Mouse (Mus musculus) midbrain, postnatal 0 days (tissue): ENCODE measurements around the gene Wrap53. TPM values are rescaled to one million over a fixed set of nuclear protein-coding genes. Genes with fewer than 3 reads are reported as not detected.
A peak's percentile ranks its signal among the peaks of the same experiment; 100 is the strongest.

ENCODE experiments used
- ATAC-seq: fragments of 200-750 bp; cut with Nextera tagmentation; 2 replicates; pipeline ENCODE4 v1.8.0; 2017; ENCODE audit warnings: moderate number of reproducible peaks, mild to moderate bottlenecking, moderate TSS enrichment, moderate library complexity; ENCODE audit not compliant: low FRiP score
- DNase-seq: peaks from one replicate; pipeline ENCODE4 v3.0.0-alpha.2; 2015; ENCODE audit warnings: low spot score
- H3K27ac ChIP-seq: fragments of 300-500 bp; sonication (generic); 2 replicates; pipeline ENCODE4 v1.5.1; 2014; ENCODE audit warnings: low read depth, mild to moderate bottlenecking, low read length, mixed read lengths
- H3K27me3 ChIP-seq: fragments of 300-500 bp; sonication (generic); 2 replicates; pipeline ENCODE4 v1.6.1; 2014; ENCODE audit warnings: low read length, control low read depth, mixed read lengths; ENCODE audit not compliant: insufficient read depth
- H3K36me3 ChIP-seq: fragments of 300-500 bp; sonication (generic); 2 replicates; pipeline ENCODE4 v1.6.1; 2014; ENCODE audit warnings: low read length, control low read depth, mixed read lengths; ENCODE audit not compliant: insufficient read depth
- H3K4me1 ChIP-seq: fragments of 300-500 bp; sonication (generic); 2 replicates; pipeline ENCODE4 v1.6.1; 2014; ENCODE audit warnings: mild to moderate bottlenecking, control low read depth, antibody characterized with exemption, low read length, mixed read lengths; ENCODE audit not compliant: insufficient read depth
- H3K4me2 ChIP-seq: fragments of 300-500 bp; sonication (generic); 2 replicates; pipeline ENCODE4 v1.6.1; 2014; ENCODE audit warnings: low read depth, mild to moderate bottlenecking, low read length, mixed read lengths; ENCODE audit not compliant: poor library complexity, severe bottlenecking
- H3K4me3 ChIP-seq: fragments of 300-500 bp; sonication (generic); 2 replicates; pipeline ENCODE4 v1.5.1; 2014; ENCODE audit warnings: low read depth, mild to moderate bottlenecking, low read length, moderate library complexity
- H3K9ac ChIP-seq: fragments of 300-500 bp; sonication (generic); replicated peaks from 2 replicates; pipeline ENCODE4 v1.6.1; 2014; ENCODE audit warnings: mild to moderate bottlenecking, low read length, moderate library complexity, mixed read lengths; ENCODE audit not compliant: poor library complexity, severe bottlenecking
- H3K9me3 ChIP-seq: fragments of 300-500 bp; sonication (generic); 2 replicates; pipeline ENCODE4 v1.6.1; 2016; ENCODE audit warnings: low read length, control low read depth
- CTCF ChIP-seq: IDR thresholded peaks from 2 replicates; pipeline ENCODE4 v1.5.1; 2016; ENCODE audit warnings: antibody characterized with exemption, mild to moderate bottlenecking
- WGBS: fragments of 180-500 bp; shearing (Covaris S2); extraction: QIAGEN DNeasy Blood & Tissue Kit; methylation state at CpG from one replicate; pipeline ENCODE4 v1.1.7; 2014; 5-methylcytosine and 5-hydroxymethylcytosine counted together
- polyA plus RNA-seq: library from polyadenylated mRNA; unstranded; fragments of >200 nt; fragmentation: Nextera tagmentation; extraction: Ambion mirVana; gene quantifications from 2 replicates; pipeline ENCODE4 v1.2.1, GENCODE M21; 2015
- total RNA-seq: library from RNA; depleted of rRNA; stranded (reverse); fragments of >200 nt; gene quantifications from 2 replicates; pipeline ENCODE4 v1.2.3, GENCODE M21; 2014

The Wrap53 gene
- total and polyA plus RNA-seq, 2 experiments from 2014 or later, result 14.2 to 15.7 TPM

DNA sequence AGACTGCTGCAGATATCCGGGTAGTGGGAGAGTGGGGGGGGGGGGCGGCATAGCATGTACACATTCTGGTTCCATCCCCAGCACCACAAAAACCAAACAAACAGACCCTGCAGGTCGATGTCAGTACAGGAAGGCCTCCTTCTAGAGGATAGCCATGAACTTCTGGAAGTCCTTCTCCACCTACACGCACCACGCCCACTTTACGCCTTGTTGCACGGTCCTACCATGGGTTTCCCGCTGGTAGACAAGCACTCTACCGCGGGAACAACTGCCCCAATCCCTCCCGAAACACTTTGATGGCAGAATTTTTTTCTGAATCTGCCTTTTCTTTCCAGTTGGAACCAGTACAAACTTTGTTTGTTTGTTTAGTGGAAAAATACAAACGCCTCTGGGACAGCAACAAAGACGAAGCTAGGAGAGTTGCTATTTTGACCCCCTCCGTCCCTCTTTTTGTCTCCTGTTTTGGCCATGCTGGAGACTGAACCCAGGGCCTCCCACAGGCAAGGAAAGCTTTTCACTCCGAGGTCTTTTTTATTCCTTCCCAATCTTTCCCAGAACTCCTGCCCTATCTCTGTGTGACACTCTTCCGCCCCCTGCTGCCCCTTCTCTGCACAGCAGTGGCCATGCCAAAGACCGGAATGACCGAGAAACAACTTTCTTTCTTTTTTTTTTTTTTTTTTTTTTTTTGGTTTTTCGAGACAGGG, 33.6 kb upstream of the Wrap53 start:
- DNase-seq (peak; percentile 81), ATAC-seq (no peak)
- no peaks in the 10 kb centered on the region for H3K36me3 ChIP-seq
- WGBS, result 7% methylated on average over 19 of the region's 19 CpGs
- H3K27me3 ChIP-seq, result no peaks in the 10 kb centered on the region
- no peak overlapping the region for H3K9ac ChIP-seq
- H3K4me1 ChIP-seq, result no peaks in the 10 kb centered on the region
- no peak overlapping the region for H3K4me3 ChIP-seq
- no peak overlapping the region for H3K4me2 ChIP-seq
- peak; percentile 78 for TF ChIP-seq CTCF
- peak overlapping the region; percentile 26; the same call in 1 of the 2 replicates for H3K27ac ChIP-seq
- no peaks in the 10 kb centered on the region for H3K9me3 ChIP-seq

DNA sequence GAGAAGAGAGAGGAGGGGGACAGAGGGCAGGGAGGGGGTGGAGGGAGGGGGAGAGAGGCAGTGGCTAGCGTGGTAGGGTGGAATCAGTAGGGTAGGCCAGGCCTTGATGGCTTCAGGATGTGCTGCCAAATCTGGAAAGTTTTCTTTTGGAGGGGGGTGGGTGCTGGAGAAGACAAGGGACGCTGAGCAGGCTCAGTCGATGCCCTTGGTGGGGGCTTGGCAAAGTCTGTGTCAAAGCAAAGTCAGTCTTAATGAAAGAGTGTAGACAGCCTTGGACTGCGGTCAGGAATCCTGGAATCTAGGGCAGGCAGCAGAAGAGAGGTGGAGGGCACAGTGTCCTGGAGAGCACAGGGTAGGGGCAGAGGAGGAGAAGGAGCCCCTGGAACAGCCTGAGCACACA, 30.8 kb upstream of the Wrap53 start:
- WGBS, result 69% methylated on average over 4 of the region's 4 CpGs
- no peak overlapping the region for H3K4me2 ChIP-seq
- DNase-seq (peak; percentile 68), ATAC-seq (peak; percentile 38; the same call in 1 of the 2 replicates)
- no peaks in the 10 kb centered on the region for H3K27me3 ChIP-seq
- no peak overlapping the region for H3K4me3 ChIP-seq
- TF ChIP-seq CTCF, result no peak
- H3K27ac ChIP-seq, result no peak overlapping the region
- no peaks in the 10 kb centered on the region for H3K9me3 ChIP-seq
- no peaks in the 10 kb centered on the region for H3K36me3 ChIP-seq
- 0 out of 2 replicates have a peak, but pooled peaks cover 3% of the 10 kb centered on the region for H3K4me1 ChIP-seq
- no peak overlapping the region for H3K9ac ChIP-seq

DNA sequence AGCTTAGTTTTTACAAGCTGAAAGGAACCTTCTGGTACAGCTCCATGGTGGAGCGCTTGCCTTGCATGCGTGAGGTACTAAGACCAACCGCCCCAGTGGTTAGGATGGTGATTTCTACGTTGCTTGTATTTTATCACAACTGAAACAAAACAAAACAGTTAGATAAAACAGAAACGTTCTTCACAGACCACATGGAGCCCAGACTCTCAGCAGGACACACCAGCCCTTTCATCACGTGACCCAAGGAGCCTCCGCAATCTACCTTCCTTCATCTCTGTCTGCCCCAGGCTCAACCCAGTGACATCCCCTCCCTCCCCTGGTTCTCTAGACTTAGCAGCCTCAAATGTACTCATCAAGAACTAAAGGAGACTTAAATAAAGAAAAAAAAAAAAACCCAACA, 29.4 kb upstream of the Wrap53 start:
- ATAC-seq (no peak), DNase-seq (no peak)
- H3K4me1 ChIP-seq, result 0 out of 2 replicates have a peak, but pooled peaks cover 3% of the 10 kb centered on the region
- H3K27ac ChIP-seq, result no peak overlapping the region
- H3K9ac ChIP-seq, result no peak overlapping the region
- H3K27me3 ChIP-seq, result no peaks in the 10 kb centered on the region
- no peak overlapping the region for H3K4me3 ChIP-seq
- no peak for TF ChIP-seq CTCF
- WGBS, result 63% methylated on average over 7 of the region's 7 CpGs
- H3K9me3 ChIP-seq, result no peaks in the 10 kb centered on the region
- H3K36me3 ChIP-seq, result no peaks in the 10 kb centered on the region
- no peak overlapping the region for H3K4me2 ChIP-seq

DNA sequence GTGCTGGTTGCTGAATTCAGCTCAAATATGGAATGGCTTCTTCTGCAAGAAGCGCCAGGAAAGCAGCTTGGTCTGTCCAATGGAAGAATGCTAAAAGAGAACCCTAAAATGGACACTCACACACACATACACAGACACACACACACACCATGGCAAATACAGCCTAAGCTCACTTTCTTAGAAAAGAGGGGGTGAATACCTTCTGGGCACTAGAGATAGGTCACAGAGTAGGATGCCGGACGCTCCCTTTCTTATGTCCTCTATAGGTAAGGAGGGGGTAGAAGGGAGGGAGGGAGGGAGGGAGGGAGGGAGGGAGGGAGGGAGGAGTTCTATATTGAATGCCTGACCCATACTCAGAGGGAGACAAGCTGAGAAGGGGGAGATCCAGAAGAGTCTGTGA, 28.5 kb upstream of the Wrap53 start:
- WGBS, result 93% methylated on average over 3 of the region's 3 CpGs
- no peak for TF ChIP-seq CTCF

DNA sequence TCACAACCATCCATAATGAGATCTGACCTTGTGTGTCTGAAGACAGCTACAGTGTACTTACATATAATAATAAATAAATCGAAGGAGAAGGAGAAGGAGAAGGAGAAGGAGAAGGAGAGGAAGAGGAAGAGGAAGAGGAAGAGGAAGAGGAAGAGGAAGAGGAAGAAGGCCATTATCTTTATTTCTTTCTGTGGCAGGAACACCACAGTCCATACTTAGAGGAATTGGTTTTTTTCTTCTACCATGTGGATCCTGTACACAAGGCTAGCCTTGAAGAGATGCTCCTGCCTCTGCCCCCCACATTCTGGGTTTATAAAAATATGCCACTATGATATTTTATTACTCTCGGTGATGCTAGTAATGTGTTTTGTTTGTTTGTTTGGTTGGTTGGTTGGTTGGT, 26.8 kb upstream of the Wrap53 start:
- DNase-seq, result no peak
- H3K4me1 ChIP-seq, result peaks cover 10% of the 10 kb centered on the region
- H3K4me3 ChIP-seq, result no peak overlapping the region
- no peaks in the 10 kb centered on the region for H3K27me3 ChIP-seq
- H3K36me3 ChIP-seq, result peaks cover 10% of the 10 kb centered on the region
- no peak for ATAC-seq
- no peak overlapping the region for H3K4me2 ChIP-seq
- no peak for TF ChIP-seq CTCF
- H3K9me3 ChIP-seq, result no peaks in the 10 kb centered on the region
- no peak overlapping the region for H3K9ac ChIP-seq
- H3K27ac ChIP-seq, result no peak overlapping the region
- 87% methylated on average over 2 of the region's 2 CpGs for whole genome bisulfite sequencing

More for the DNA sequence above, 28.5 kb upstream of the Wrap53 start:
- no peaks in the 10 kb centered on the region for H3K27me3 ChIP-seq
- no peak overlapping the region for H3K4me3 ChIP-seq
- no peaks in the 10 kb centered on the region for H3K9me3 ChIP-seq
- ATAC-seq, result no peak
- peaks cover 10% of the 10 kb centered on the region for H3K4me1 ChIP-seq
- no peak overlapping the region for H3K27ac ChIP-seq
- H3K36me3 ChIP-seq, result no peaks in the 10 kb centered on the region
- DNase-seq, result no peak
- H3K4me2 ChIP-seq, result no peak overlapping the region
- no peak overlapping the region for H3K9ac ChIP-seq

DNA sequence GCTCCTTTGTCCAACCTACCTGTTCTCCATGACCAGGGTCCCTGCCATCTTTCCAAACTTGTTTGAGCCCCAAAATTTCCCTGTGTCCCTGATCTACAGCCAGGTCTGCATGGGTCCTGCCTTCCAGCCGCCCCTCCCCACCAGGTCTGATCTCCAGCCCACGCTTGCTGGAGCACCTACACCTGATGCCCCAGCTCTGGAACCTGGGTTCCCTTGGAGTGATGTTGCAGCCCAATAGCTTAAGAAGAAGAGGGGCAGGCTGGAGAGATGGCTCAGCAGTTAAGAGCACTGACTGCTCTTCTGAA, 26.4 kb upstream of the Wrap53 start:
- Histone ChIP-seq H3K36me3 (peaks cover 14% of the 10 kb centered on the region), H3K4me1 (peaks cover 10% of the 10 kb centered on the region), H3K9ac (no peak overlapping the region), H3K9me3 (no peaks in the 10 kb centered on the region), H3K27ac (peak overlapping the region; percentile 57; the same call in 1 of the 2 replicates), H3K4me2 (peak overlapping the region; percentile 80), H3K4me3 (peak overlapping the region; percentile 91; the same call in 1 of the 2 replicates), H3K27me3 (no peaks in the 10 kb centered on the region)
- WGBS, result 77% methylated on average over 2 of the region's 2 CpGs
- ATAC-seq, result no peak
- DNase-seq, result no peak
- TF ChIP-seq CTCF, result no peak
